Mouse (Mus musculus): Measurements from ENCODE around the gene Arhgap32.

The Arhgap32 gene

DNA sequence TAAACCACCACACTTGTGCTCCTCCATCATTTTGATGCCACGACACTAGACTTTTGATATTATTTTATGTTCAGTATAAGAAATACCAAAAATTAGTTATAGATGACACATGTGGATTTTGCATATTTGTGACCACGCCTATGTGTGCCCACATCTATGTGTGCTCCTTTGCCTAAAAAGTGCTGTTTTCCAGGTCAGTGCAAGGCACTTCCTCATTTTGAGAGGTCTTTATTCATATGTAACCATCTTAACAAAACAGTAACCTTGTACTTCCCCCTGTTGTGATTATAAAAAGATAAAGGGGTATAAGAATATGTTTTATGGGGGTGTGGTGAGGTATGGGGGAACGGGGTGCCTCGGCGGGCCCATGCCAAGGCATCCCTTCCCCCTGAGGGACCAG lies 22.7 kb downstream of the Arhgap32 start:
- DNase-seq: no peak

DNA sequence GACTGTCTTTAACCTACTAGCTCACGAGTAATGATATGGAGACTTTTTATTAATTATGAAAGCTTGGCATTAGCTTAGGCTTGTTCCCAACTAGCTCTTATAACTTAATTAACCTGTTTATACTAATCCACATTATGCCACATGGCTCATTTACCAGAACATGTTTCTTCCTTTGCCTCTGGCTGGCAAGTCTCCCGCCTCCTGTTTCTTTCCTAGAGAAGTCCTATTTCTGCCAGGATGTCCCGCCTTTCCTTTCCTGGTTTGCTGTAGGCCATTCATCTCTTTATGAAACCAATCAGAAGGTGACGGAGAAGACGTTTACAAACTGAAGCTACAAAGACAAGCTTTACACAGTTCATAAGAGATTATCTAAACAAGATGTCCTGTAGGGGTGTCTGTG lies 23.7 kb downstream of the Arhgap32 start:
- DNase-seq: no peak

DNA sequence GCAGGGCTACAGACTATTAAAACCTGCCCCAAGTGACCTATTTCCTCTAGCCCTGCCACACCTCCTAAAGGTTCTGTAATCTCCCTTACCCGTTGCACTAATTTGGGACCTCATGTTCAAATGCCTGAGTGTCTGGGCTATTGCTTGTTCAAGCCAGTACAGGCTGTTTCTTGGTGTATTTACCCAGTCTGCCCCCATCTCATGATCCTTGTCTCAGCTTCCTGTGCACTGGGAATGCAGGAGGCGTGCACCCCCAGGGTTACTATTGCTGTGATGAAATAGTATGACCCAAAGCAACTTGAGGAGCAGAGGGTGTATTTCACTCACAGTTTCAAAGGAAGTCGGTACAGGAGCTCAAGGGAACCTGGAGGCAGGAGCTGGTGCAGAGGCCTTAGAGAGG lies 26.9 kb downstream of the Arhgap32 start:
- no peak for DNase-seq

DNA sequence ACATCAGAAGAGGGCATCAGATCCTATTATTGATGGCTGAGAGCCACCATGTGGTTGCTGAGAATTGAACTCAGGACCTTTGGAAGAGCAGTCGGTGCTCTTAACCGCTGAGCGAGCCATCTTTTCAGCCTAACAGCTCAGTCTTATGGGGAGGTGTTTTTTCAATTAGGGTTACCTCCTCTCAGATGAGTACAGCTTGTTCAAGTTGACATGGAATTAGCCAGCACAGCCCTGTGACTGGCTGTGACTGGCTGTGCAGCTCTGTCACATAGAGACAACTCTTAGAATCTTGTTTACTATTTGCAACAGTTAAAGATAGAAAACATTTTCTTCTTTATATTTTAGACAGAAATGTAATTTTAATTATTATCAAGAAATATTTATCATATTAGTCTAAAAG lies 27.5 kb downstream of the Arhgap32 start:
- DNase-seq: no peak

- DNase-seq: no peak
These were observed 30.5 kb downstream of the Arhgap32 start for GRCm38 (mm10) chr9:32146257-32146996.

GRCm38 (mm10) chr9:32149241-32149640 lies 33.3 kb downstream of the Arhgap32 start:
- no peak for DNase-seq

GRCm38 (mm10) chr9:32149836-32150642 lies 34.1 kb downstream of the Arhgap32 start:
- no peak for DNase-seq

DNA sequence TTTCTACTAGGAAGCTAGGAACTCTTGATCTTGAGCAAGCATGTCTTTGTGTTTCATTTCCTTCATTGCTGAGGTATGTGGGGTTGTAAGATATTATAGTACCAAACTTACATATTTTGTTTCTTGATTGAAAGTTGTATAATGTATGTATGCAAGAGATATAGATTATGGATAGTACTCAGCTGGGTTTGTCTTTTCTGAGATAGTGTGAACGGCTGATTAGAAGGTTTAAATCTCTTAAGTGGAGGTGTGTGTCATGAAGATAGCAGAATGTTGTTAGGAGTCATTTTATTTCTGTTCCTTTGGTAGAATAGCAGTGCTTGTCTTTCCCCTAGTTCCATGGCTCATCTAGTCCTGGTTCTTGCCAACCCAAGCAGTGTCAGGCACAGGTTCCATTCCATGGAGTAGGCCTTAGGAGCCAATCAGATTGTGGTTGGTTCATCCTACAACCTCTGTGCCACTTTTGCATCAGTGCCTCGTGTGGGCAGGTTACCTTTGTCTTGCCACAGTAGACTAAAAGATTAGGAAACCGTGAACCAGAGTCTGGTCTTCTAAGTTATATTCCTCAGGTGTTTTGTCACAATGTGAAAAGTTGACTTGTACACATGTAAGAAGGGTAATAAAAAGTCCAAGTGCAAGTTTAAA lies 38.9 kb downstream of the Arhgap32 start:
- DNase-seq: no peak

GRCm38 (mm10) chr9:32156706-32157105 lies 40.8 kb downstream of the Arhgap32 start:
- peak; percentile 67 for DNase-seq

GRCm38 (mm10) chr9:32157201-32157600 lies 41.3 kb downstream of the Arhgap32 start:
- peak; percentile 49 for DNase-seq

DNA sequence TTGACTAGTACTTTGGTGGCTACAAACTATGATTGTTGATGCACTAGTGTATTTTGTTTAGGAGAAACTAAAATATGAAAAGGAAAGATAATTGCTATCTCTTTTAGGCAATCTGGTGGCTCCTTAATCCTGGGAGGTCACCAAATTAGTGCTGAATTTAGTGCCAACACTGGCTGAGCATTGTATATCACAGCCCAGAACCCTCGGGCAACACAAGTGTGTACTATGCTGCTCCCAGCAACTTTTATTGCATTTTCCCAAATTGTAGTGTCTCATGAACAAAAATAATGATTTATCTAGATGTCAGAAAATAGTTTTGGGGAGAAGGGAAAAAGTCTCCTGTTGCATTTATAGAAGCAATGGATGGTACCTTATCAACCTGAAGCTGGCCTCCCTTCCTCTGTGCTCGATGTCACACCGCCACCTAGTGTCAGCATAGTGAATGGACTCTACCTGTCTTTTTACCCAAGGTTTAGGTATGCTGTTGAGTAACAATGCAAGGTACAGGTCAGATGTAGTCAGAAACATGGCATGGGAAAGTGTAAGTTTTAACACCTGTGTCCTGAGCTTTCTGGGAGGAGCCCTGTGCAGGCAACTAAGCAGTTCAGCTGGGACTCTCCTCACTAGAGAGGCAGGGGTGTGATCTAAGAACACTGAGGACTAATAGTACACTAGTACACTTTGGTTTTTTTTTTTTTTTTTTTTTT lies 43.1 kb downstream of the Arhgap32 start:
- peak; percentile 83 for DNase-seq

GRCm38 (mm10) chr9:32159724-32160123 lies 43.8 kb downstream of the Arhgap32 start:
- no peak for DNase-seq

DNA sequence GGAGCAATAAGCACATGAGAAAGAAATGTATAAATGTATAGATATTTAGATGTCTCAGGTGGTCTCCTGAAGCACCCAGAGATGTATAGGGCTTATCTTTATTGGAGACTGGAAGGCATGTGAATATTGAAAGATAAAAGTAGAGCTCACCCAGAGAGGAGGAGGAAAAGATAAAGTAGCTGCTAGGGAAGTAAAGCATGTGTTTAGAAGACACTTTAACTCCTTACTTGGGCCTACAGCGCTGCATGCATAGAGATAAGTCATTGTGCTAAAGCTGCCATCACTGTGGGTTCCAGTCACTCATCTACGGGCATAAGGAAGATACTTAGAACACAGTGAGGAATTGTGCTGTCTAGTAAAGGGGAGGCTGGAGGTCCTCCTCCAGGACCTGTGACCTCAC lies 46.9 kb downstream of the Arhgap32 start:
- DNase-seq: no peak

DNA sequence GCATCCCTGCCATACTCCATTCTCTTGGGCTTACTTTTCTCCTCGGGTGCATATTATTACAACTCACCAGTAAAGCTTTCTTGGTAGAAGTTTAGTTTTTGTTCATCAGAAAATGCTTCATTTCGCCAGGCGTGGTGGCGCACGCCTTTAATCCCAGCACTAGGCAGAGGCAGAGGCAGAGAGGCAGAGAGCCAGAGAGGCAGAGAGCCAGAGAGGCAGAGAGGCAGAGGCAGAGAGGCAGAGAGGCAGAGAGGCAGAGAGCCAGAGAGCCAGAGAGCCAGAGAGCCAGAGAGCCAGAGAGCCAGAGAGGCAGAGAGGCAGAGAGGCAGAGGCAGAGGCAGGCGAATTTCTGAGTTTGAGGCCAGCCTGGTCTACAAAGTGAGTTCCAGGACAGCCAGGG lies 47.9 kb downstream of the Arhgap32 start:
- peak; percentile 46 for DNase-seq

- DNase-seq: peak; percentile 88
These were observed 52.7 kb downstream of the Arhgap32 start for GRCm38 (mm10) chr9:32168546-32169137.

GRCm38 (mm10) chr9:32170713-32171112 lies 54.8 kb downstream of the Arhgap32 start:
- peak; percentile 80 for DNase-seq

- peak; percentile 38 for DNase-seq
These were observed 60.7 kb downstream of the Arhgap32 start for GRCm38 (mm10) chr9:32176612-32177011.

- no peak for DNase-seq
These were observed 65.2 kb downstream of the Arhgap32 start for GRCm38 (mm10) chr9:32181170-32181569.

GRCm38 (mm10) chr9:32186489-32186888 lies 70.6 kb downstream of the Arhgap32 start:
- peak; percentile 38 for DNase-seq

GRCm38 (mm10) chr9:32192295-32193073 lies 76.5 kb downstream of the Arhgap32 start:
- no peak for DNase-seq

DNA sequence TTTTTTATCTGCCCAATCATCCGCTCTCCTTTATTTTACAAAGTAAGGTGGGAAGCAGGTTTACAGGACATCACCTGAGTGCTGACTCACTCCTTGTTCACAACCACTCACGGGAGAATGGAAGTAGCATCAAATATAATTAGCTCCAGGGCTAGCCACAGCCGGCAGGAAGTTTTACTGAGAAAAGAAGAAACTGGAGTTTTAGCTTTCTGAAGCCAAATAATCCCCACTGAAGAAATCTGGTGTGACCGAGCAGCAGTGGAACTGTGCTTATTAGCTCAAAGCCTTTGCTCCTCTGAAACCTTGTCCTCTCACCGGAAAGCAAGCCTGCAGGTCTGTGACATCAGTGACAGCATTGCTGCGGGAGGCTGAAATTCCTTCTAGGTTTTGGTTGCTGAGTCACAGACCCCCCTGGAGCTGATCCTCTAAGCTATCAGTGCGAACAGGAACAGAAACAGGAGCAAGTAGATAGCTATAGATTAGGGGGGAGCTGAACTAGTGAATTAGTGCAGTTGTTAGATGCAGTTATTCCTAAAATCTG lies 88.6 kb downstream of the Arhgap32 start:
- no peak for DNase-seq

DNA sequence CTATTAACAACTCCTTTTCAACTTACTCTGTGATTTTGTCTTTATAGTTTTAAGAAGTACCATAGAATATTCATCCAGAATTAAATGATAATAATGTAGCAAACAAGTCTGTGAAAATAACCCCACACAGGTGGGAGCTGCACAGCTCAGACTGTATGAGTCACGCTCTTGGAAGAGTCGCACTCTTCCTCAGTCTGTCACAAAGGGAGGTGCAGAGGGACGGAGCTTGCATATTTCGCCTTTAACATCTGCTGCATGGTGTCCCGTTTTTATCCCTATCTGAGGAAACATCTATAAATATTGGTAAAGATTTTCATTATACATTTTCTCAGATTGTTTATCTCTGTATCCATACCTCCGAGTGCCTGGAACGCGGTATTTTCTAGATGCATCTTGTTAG lies 91.2 kb downstream of the Arhgap32 start:
- DNase-seq: no peak

Measured in kidney, adult 9 months (tissue).